Mouse (Mus musculus) embryonic facial prominence, embryonic 12.5 days (tissue): Measurements from ENCODE around the gene Zbtb46. TPM values are rescaled to one million over a fixed set of nuclear protein-coding genes. Genes with fewer than 3 reads are reported as not detected.

Source experiments
- ATAC-seq: fragments of 200-750 bp; cut with Nextera tagmentation; 2 replicates; pipeline ENCODE4 v1.8.0; 2017; ENCODE audit not compliant: insufficient number of reproducible peaks, insufficient read depth, low FRiP score, low TSS enrichment
- H3K27ac ChIP-seq: fragments of 300-500 bp; sonication (generic); 2 replicates; pipeline ENCODE4 v1.5.1; 2016; ENCODE audit warnings: mild to moderate bottlenecking
- H3K27me3 ChIP-seq: fragments of 300-500 bp; sonication (generic); 2 replicates; pipeline ENCODE4 v1.6.1; 2016; ENCODE audit warnings: mild to moderate bottlenecking, moderate library complexity
- H3K36me3 ChIP-seq: fragments of 300-500 bp; sonication (generic); 2 replicates; pipeline ENCODE4 v1.6.1; 2016; ENCODE audit warnings: mild to moderate bottlenecking
- H3K4me1 ChIP-seq: fragments of 300-500 bp; sonication (generic); 2 replicates; pipeline ENCODE4 v1.6.1; 2016
- H3K4me2 ChIP-seq: fragments of 300-500 bp; sonication (generic); replicated peaks from 2 replicates; pipeline ENCODE4 v1.6.1; 2016; ENCODE audit warnings: mild to moderate bottlenecking, moderate library complexity
- H3K4me3 ChIP-seq: fragments of 300-500 bp; sonication (generic); 2 replicates; pipeline ENCODE4 v1.5.1; 2016; ENCODE audit warnings: mild to moderate bottlenecking
- H3K9ac ChIP-seq: fragments of 300-500 bp; sonication (generic); 2 replicates; pipeline ENCODE4 v1.6.1; 2016; ENCODE audit warnings: mild to moderate bottlenecking, moderate library complexity
- H3K9me3 ChIP-seq: fragments of 300-500 bp; sonication (generic); 2 replicates; pipeline ENCODE4 v1.6.1; 2016; ENCODE audit warnings: mild to moderate bottlenecking, moderate library complexity
- WGBS: fragments of 180-500 bp; shearing (Covaris S2); methylation state at CpG from one replicate; pipeline ENCODE4 v1.1.7; 2016; 5-methylcytosine and 5-hydroxymethylcytosine counted together
- polyA plus RNA-seq: library from polyadenylated mRNA; unstranded; fragments of >200 nt; fragmentation: Nextera tagmentation; extraction: Ambion mirVana; gene quantifications from 2 replicates; pipeline ENCODE4 v1.2.1, GENCODE M21; 2016

Gene Zbtb46
- polyA plus RNA-seq, 1 experiment from 2014 or later, result 9.2 TPM

GRCm38 (mm10) chr2:181394086-181394485 is 65.1 kb downstream of the Zbtb46 start:
- no peak overlapping the region for H3K4me2 ChIP-seq
- no peaks in the 10 kb centered on the region for H3K4me1 ChIP-seq
- no peaks in the 10 kb centered on the region for H3K27me3 ChIP-seq
- no peaks in the 10 kb centered on the region for H3K9me3 ChIP-seq
- no peak for ATAC-seq
- no peak overlapping the region for H3K27ac ChIP-seq
- no peak overlapping the region for H3K4me3 ChIP-seq
- 93% methylated on average over 3 of the region's 3 CpGs for WGBS
- 0 out of 2 replicates have a peak, but pooled peaks cover 4% of the 10 kb centered on the region for H3K36me3 ChIP-seq
- H3K9ac ChIP-seq, result no peak overlapping the region; the same call in 1 of the 2 replicates

GRCm38 (mm10) chr2:181392600-181393213 is 66.5 kb downstream of the Zbtb46 start:
- no peaks in the 10 kb centered on the region for H3K27me3 ChIP-seq
- H3K27ac ChIP-seq, result no peak overlapping the region
- no peaks in the 10 kb centered on the region for H3K9me3 ChIP-seq
- H3K4me2 ChIP-seq, result no peak overlapping the region
- H3K4me3 ChIP-seq, result no peak overlapping the region
- peak; percentile 61; the same call in 1 of the 2 replicates for ATAC-seq
- 0 out of 2 replicates have a peak, but pooled peaks cover 4% of the 10 kb centered on the region for H3K36me3 ChIP-seq
- no peaks in the 10 kb centered on the region for H3K4me1 ChIP-seq
- WGBS, result 41% methylated on average over 4 of the region's 4 CpGs
- H3K9ac ChIP-seq, result no peak overlapping the region

- no peak for ATAC-seq
- H3K27me3 ChIP-seq, result no peaks in the 10 kb centered on the region
- no peak overlapping the region for H3K4me2 ChIP-seq
- H3K9ac ChIP-seq, result no peak overlapping the region
- H3K9me3 ChIP-seq, result no peaks in the 10 kb centered on the region
- H3K4me1 ChIP-seq, result no peaks in the 10 kb centered on the region
- H3K27ac ChIP-seq, result no peak overlapping the region
- WGBS, result 70% methylated on average over 2 of the region's 2 CpGs
- 0 out of 2 replicates have a peak, but pooled peaks cover 4% of the 10 kb centered on the region for H3K36me3 ChIP-seq
- no peak overlapping the region for H3K4me3 ChIP-seq
These were observed 67.7 kb downstream of the Zbtb46 start for GRCm38 (mm10) chr2:181391541-181391940.

- WGBS, result 87% methylated on average over 15 of the region's 15 CpGs
- no peak overlapping the region for H3K27ac ChIP-seq
These were observed 68.2 kb downstream of the Zbtb46 start for GRCm38 (mm10) chr2:181391022-181391421.

GRCm38 (mm10) chr2:181390136-181390870 is 68.9 kb downstream of the Zbtb46 start:
- WGBS, result 75% methylated on average over 4 of the region's 4 CpGs
- H3K36me3 ChIP-seq, result peaks cover 14% of the 10 kb centered on the region
- H3K27me3 ChIP-seq, result no peaks in the 10 kb centered on the region
- H3K9ac ChIP-seq, result no peak overlapping the region
- no peaks in the 10 kb centered on the region for H3K9me3 ChIP-seq
- H3K4me1 ChIP-seq, result no peaks in the 10 kb centered on the region
- H3K4me2 ChIP-seq, result no peak overlapping the region
- no peak overlapping the region for H3K4me3 ChIP-seq
- H3K27ac ChIP-seq, result no peak overlapping the region
- ATAC-seq, result no peak

More at GRCm38 (mm10) chr2:181391022-181391421, 68.2 kb downstream of the Zbtb46 start:
- Histone ChIP-seq H3K9ac (no peak overlapping the region), H3K27me3 (no peaks in the 10 kb centered on the region), H3K4me2 (no peak overlapping the region), H3K36me3 (peaks cover 9% of the 10 kb centered on the region), H3K9me3 (no peaks in the 10 kb centered on the region), H3K4me3 (no peak overlapping the region), H3K4me1 (no peaks in the 10 kb centered on the region)
- ATAC-seq, result no peak

- WGBS, result 82% methylated on average over 3 of the region's 4 CpGs
- Histone ChIP-seq H3K9me3 (no peaks in the 10 kb centered on the region), H3K4me2 (no peak overlapping the region), H3K36me3 (peaks cover 44% of the 10 kb centered on the region), H3K9ac (no peak overlapping the region), H3K27me3 (no peaks in the 10 kb centered on the region), H3K4me1 (no peaks in the 10 kb centered on the region), H3K27ac (no peak overlapping the region), H3K4me3 (no peak overlapping the region)
- no peak for ATAC-seq
These were observed 72.5 kb downstream of the Zbtb46 start for GRCm38 (mm10) chr2:181386663-181387210.

- Histone ChIP-seq H3K27me3 (no peaks in the 10 kb centered on the region), H3K4me2 (no peak overlapping the region), H3K9ac (no peak overlapping the region), H3K36me3 (peaks cover 45% of the 10 kb centered on the region), H3K27ac (no peak overlapping the region), H3K9me3 (no peaks in the 10 kb centered on the region), H3K4me3 (no peak overlapping the region), H3K4me1 (no peaks in the 10 kb centered on the region)
- WGBS, result 85% methylated on average over 3 of the region's 3 CpGs
- ATAC-seq, result no peak
These were observed 73.3 kb downstream of the Zbtb46 start for GRCm38 (mm10) chr2:181385885-181386284.

GRCm38 (mm10) chr2:181384919-181385391 is 74.3 kb downstream of the Zbtb46 start:
- 0 out of 2 replicates have a peak, but pooled peaks have one; percentile 53 for ATAC-seq
- no peaks in the 10 kb centered on the region for H3K9me3 ChIP-seq

GRCm38 (mm10) chr2:181384463-181384862 is 74.8 kb downstream of the Zbtb46 start:
- no peak overlapping the region for H3K4me2 ChIP-seq
- H3K9ac ChIP-seq, result no peak overlapping the region
- ATAC-seq, result no peak
- H3K9me3 ChIP-seq, result no peaks in the 10 kb centered on the region
- no peaks in the 10 kb centered on the region for H3K27me3 ChIP-seq
- H3K27ac ChIP-seq, result no peak overlapping the region
- H3K4me1 ChIP-seq, result no peaks in the 10 kb centered on the region
- peaks cover 60% of the 10 kb centered on the region for H3K36me3 ChIP-seq
- WGBS, result 81% methylated on average over 7 of the region's 7 CpGs
- no peak overlapping the region for H3K4me3 ChIP-seq

More at GRCm38 (mm10) chr2:181384919-181385391, 74.3 kb downstream of the Zbtb46 start:
- H3K4me1 ChIP-seq, result no peaks in the 10 kb centered on the region
- no peak overlapping the region for H3K27ac ChIP-seq
- H3K27me3 ChIP-seq, result no peaks in the 10 kb centered on the region
- H3K36me3 ChIP-seq, result peaks cover 55% of the 10 kb centered on the region
- H3K4me2 ChIP-seq, result no peak overlapping the region
- H3K9ac ChIP-seq, result no peak overlapping the region
- no peak overlapping the region for H3K4me3 ChIP-seq
- WGBS, result 80% methylated on average over 4 of the region's 4 CpGs

GRCm38 (mm10) chr2:181381631-181382306 is 77.5 kb downstream of the Zbtb46 start:
- no peak for ATAC-seq
- H3K36me3 ChIP-seq, result peaks cover 74% of the 10 kb centered on the region
- H3K4me3 ChIP-seq, result no peak overlapping the region
- no peak overlapping the region for H3K4me2 ChIP-seq
- no peaks in the 10 kb centered on the region for H3K9me3 ChIP-seq
- no peaks in the 10 kb centered on the region for H3K27me3 ChIP-seq
- H3K4me1 ChIP-seq, result no peaks in the 10 kb centered on the region
- no peak overlapping the region for H3K27ac ChIP-seq
- H3K9ac ChIP-seq, result no peak overlapping the region
- 84% methylated on average over 6 of the region's 6 CpGs for WGBS

GRCm38 (mm10) chr2:181381107-181381506 is 78.1 kb downstream of the Zbtb46 start:
- H3K9ac ChIP-seq, result no peak overlapping the region
- 92% methylated on average over 5 of the region's 5 CpGs for WGBS
- H3K4me3 ChIP-seq, result no peak overlapping the region
- no peaks in the 10 kb centered on the region for H3K4me1 ChIP-seq
- H3K27ac ChIP-seq, result no peak overlapping the region
- no peaks in the 10 kb centered on the region for H3K27me3 ChIP-seq
- no peak for ATAC-seq
- no peaks in the 10 kb centered on the region for H3K9me3 ChIP-seq
- peaks cover 70% of the 10 kb centered on the region for H3K36me3 ChIP-seq
- no peak overlapping the region for H3K4me2 ChIP-seq
